Mouse (Mus musculus) subcutaneous adipose tissue, adult 2 months (tissue): ENCODE data around the gene Scube2. TPM values are rescaled to one million over a fixed set of nuclear protein-coding genes. Genes with fewer than 3 reads are reported as not detected.

ENCODE experiments used
- polyA plus RNA-seq: library from polyadenylated mRNA; depleted of rRNA; stranded (reverse); fragments of >200 nt; gene quantifications from 2 replicates; pipeline ENCODE4 v1.2.3, GENCODE M21; 2012; ENCODE audit warnings: low replicate concordance; rRNA removed

The Scube2 gene
- polyA plus RNA-seq = 0.20 and 3.4 TPM in 2 replicates

DNA sequence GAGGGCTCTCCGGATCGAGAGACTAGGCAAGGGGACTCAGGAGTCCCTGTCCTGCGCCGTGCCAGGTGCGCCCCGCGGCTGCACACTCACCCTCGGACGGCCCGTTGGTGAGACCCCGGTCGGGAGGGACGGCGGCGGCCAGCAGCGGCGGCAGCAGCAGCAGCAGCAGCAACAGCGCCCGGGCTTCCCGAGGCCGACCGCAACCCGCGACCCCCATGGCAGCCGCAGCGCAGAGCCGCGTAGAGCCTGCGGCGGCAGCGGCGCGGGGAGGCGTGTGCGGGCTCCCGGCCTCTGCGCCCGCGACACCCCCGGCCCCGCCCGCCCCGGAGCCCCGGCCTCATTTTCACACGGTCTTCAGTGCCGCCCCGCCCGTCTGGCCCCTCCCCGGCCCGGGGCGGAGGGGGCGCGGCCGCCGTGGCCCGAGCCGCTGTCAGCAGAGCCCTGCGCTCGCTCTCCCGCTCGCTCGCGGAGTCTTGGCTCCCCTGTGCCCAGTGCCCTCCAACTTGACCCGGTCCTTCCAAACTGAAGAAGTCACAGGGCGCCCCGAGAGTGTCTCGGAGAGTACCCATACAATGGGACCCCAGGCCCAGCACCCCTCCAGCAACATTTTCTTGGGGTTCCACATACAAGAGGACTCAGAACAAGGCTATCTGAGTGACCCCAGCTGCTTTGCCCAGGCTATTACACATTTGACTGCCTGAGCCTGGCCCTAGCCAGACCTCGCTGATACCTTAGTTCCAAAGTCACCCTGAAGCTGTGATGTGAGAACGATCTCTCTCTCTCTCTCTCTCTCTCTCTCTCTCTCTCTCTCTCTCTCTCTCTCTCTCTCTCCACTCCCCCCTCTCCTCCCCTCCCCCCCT, at the start of gene Scube2:
Gene Scube2 (minus strand): TSS at position 310 of the 860 bp plus-strand sequence.

DNA sequence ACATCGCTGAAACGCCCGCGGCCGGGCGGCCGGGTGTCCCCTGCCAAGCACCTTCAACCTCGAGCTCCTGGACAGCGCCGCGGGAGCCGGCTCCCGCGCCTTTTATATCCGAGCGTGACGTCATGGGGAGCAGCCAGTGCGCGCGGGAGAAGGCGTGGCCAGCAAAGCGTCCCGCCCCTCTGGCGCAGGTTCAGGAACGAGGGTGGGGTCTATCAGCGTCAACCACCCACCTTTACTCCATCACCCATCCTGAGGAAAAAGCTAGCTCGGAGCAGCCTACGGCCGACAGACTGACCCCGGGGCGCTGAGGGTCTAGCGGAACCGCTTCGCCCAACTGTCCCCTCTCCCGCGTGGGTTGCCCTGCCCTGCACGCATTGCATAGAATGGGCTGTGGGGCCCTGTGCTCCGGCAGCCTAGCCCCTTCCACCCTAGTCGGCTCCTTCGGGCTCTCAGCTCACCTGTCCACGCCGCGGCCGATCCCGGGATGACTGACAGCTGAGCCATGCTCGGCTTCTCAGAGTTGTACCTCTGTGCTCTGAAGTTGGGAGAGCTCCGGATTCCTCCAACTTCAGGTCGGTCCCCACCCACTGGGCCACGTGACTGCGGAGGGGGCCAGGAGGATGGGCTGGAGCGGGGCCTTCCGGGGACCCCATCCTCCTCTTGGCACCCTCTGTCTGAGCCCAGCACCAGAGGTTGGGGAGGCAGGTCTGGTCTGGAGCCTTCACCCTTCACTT, 83.8 kb downstream of the Scube2 start, which contains the start of gene Nrip3:
Gene Nrip3 (minus strand): TSS at position 556 of the 734 bp plus-strand sequence.

DNA sequence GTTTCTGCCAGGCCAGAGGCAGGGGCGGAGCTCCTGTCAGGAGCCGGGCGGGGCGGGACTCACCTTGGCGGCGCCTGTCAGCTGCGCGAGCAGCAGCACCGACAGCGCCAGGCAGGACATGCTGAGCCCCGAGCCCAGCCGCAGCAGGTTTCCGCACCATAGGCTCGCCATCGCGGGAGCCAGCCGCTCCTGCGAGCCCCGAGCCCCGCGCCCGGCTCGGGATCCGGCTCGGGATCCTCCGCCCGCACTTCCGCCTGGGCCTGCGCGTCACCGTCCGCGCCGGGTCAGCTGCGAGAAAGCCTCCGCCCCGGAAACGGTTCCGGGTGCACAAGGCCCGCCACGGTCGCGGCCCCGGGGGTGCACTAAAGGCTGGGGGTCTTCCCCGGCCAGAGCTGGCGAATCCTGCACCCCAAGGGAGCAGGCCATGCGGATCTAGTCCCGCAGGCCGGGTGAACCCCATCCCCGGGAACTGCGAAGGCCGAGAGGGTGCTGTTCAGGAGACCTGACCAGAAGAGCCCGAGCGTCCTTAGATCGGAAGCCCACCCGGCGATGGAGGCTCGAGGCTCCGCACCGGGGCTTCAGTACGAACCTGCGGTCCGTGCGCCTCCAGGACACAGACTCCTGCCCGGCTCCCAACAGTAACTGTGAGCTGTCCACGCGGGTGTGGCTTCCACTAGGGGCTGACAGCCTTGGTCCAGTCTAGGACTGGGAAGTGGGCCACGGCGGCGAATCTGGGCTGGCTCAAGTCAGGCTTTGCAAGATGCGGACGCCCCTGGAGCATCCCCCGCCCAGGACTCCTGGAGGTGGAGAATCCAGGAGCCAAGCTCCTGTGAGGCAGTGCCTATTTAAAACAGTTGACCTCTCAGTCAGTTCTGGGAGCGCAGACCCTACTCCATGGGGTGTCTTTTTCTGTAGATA, 113.2 kb downstream of the Scube2 start, which contains the start of gene Tmem9b:
Gene Tmem9b (minus strand): TSS at position 868 of the 918 bp plus-strand sequence.

Other genes with a start within 250 kb of the Scube2 start
- gene St5, start 162.1 kb downstream of the Scube2 start, polyA plus RNA-seq = 37.5 and 56.1 TPM in 2 replicates
- 15.6 and 16.3 TPM in 2 replicates for gene Akip1, start 162.0 kb downstream of the Scube2 start, polyA plus RNA-seq
- not detected in 2 replicates for gene BC051019, start 141.8 kb downstream of the Scube2 start, polyA plus RNA-seq
- gene Ascl3, start 134.0 kb downstream of the Scube2 start, polyA plus RNA-seq = 0.19 and 0.73 TPM in 2 replicates
- gene Tmem9b, start 112.8 kb downstream of the Scube2 start, polyA plus RNA-seq = 48.6 and 49.0 TPM in 2 replicates
- gene Nrip3, start 83.7 kb downstream of the Scube2 start, polyA plus RNA-seq = 0.06 TPM in 1 of 2 replicates, not detected in the other
- 129 and 135 TPM in 2 replicates for gene Dennd5a, start 94.8 kb upstream of the Scube2 start, polyA plus RNA-seq
- gene Tmem41b, start 121.2 kb upstream of the Scube2 start, polyA plus RNA-seq = 22.3 and 22.9 TPM in 2 replicates
- 13.2 and 31.4 TPM in 2 replicates for gene Ipo7, start 152.6 kb upstream of the Scube2 start, polyA plus RNA-seq
- 12.8 and 14.9 TPM in 2 replicates for gene Zfp143, start 195.5 kb upstream of the Scube2 start, polyA plus RNA-seq